Mouse (Mus musculus) hindbrain, embryonic 15.5 days (tissue): ENCODE measurements at regions not wholly inside any gene's neighbourhood (a gene's known extent, or its start where the extent isn't known, plus 50 kb on each side); places are given as distances from the start of the nearest gene placed in this dataset.

Experiments used
- ATAC-seq: fragments of 200-750 bp; cut with Nextera tagmentation; 2 replicates; pipeline ENCODE4 v1.8.0; 2017; ENCODE audit warnings: low read depth, moderate number of reproducible peaks, moderate TSS enrichment; ENCODE audit not compliant: low FRiP score
- H3K27ac ChIP-seq: fragments of 300-500 bp; sonication (generic); replicated peaks from 2 replicates; pipeline ENCODE4 v1.5.1; 2015; ENCODE audit warnings: mild to moderate bottlenecking, inconsistent platforms
- H3K27me3 ChIP-seq: fragments of 300-500 bp; sonication (generic); 2 replicates; pipeline ENCODE4 v1.6.1; 2015; ENCODE audit warnings: control low read depth, inconsistent platforms
- H3K36me3 ChIP-seq: fragments of 300-500 bp; sonication (generic); 2 replicates; pipeline ENCODE4 v1.6.1; 2015; ENCODE audit warnings: control low read depth, inconsistent platforms
- H3K4me1 ChIP-seq: fragments of 300-500 bp; sonication (generic); replicated peaks from 2 replicates; pipeline ENCODE4 v1.6.1; 2015; ENCODE audit warnings: control low read depth, inconsistent platforms
- H3K4me2 ChIP-seq: fragments of 300-500 bp; sonication (generic); 2 replicates; pipeline ENCODE4 v1.6.1; 2015; ENCODE audit warnings: moderate library complexity, mild to moderate bottlenecking, inconsistent platforms
- H3K4me3 ChIP-seq: fragments of 300-500 bp; sonication (generic); 2 replicates; pipeline ENCODE4 v1.5.1; 2015; ENCODE audit warnings: mild to moderate bottlenecking, inconsistent platforms
- H3K9ac ChIP-seq: fragments of 300-500 bp; sonication (generic); 2 replicates; pipeline ENCODE4 v1.6.1; 2015; ENCODE audit warnings: inconsistent platforms
- H3K9me3 ChIP-seq: fragments of 300-500 bp; sonication (generic); 2 replicates; pipeline ENCODE4 v1.6.1; 2016; ENCODE audit warnings: control low read depth, inconsistent platforms
- WGBS: fragments of 180-500 bp; shearing (Covaris S2); methylation state at CpG from one replicate; pipeline ENCODE4 v1.1.7; 2015; 5-methylcytosine and 5-hydroxymethylcytosine counted together

DNA sequence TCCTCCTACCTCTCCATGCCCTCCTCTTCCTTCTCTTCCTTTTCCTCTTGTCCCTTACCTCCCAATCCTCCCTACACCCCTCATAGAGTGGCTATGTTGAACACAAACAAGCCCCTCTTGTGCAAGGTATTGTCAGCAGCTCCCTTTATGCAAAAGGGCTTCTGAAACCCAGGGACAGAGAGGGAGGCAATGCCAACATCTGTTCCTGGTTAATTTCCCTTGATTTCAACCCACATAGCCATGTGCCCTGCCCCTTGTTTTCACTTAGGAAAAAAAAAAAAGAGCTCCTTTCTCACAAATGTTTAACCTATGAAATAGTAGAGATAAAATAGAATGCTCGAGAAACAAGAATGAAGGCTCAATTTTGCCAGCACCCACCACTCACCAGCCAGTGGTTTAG lies 333.5 kb downstream of the Bckdhb start:
- WGBS, result 87% methylated on average over 1 of the region's 1 CpGs
- Histone ChIP-seq H3K9ac (no peak overlapping the region), H3K36me3 (no peaks in the 10 kb centered on the region), H3K4me2 (no peak overlapping the region), H3K9me3 (no peaks in the 10 kb centered on the region), H3K27me3 (no peaks in the 10 kb centered on the region), H3K4me3 (no peak overlapping the region), H3K4me1 (peaks cover 1% of the 10 kb centered on the region; the same call in 1 of the 2 replicates), H3K27ac (no peak overlapping the region)
- no peak for ATAC-seq

DNA sequence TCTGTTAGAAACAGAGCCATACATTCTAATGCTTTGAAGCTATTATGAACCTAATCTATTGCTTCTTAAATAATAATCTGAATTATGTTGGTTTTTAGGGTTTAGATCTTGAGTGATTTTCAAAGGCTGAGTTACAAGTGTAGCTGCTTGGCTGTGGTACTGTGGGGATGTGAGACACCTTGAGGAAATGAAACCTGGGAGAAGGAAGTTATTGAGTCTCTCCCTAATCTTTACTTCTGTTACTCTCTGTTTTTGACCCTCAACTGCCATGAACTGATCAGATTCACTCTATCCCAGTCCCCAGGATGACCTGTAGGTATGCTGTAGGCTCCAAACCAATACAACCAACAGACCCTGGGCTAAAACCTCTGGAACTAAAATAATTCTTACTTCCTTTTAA lies 334.8 kb downstream of the Bckdhb start:
- Histone ChIP-seq H3K27me3 (no peaks in the 10 kb centered on the region), H3K4me1 (no peaks in the 10 kb centered on the region), H3K9ac (no peak overlapping the region), H3K4me3 (no peak overlapping the region), H3K27ac (no peak overlapping the region), H3K36me3 (no peaks in the 10 kb centered on the region), H3K4me2 (no peak overlapping the region), H3K9me3 (no peaks in the 10 kb centered on the region)
- ATAC-seq, result no peak

DNA sequence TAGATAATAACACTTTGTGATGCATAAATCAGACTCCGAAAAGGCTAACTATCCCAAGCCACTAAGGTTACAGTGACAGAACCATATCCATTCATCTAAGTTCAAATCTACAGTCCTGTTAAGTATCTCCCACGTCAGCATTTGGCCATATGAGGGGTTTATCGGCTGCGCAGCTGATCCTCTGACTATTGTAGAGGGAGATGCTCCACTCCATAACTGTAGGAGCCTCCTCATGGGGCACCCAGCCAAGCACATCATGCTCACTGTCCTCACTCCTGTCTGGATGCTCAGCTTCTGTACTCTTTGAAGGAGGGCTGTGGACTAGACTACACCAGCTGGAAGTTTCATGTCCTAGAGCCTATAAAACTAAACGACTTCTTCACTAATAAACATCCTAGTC lies 337.2 kb downstream of the Bckdhb start:
- Histone ChIP-seq H3K4me1 (no peaks in the 10 kb centered on the region), H3K4me2 (no peak overlapping the region), H3K4me3 (no peak overlapping the region), H3K9ac (no peak overlapping the region), H3K36me3 (no peaks in the 10 kb centered on the region), H3K27ac (no peak overlapping the region), H3K9me3 (no peaks in the 10 kb centered on the region), H3K27me3 (no peaks in the 10 kb centered on the region)
- WGBS, result 85% methylated on average over 5 of the region's 5 CpGs
- ATAC-seq, result no peak

DNA sequence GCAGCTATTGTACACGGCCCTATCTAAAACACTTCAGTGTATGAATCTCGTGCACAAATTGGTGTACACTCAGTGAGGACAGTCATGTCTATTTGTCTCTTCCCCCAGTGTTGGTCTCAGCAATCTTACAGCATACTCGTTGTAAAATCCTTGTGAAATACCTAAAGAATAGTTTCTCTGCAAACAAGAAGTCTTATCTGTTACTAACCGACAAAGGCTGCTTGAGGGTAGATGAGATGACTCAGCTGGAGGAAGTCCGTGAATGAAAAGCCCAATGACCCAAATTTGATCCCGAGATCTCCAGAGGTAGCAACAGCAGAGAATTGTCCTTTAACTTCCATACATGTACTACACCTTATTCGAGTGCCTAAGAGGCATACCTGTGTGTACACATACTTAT lies 342.0 kb downstream of the Bckdhb start:
- H3K9ac ChIP-seq, result no peak overlapping the region
- H3K9me3 ChIP-seq, result no peaks in the 10 kb centered on the region
- H3K27ac ChIP-seq, result no peak overlapping the region
- WGBS, result 80% methylated on average over 7 of the region's 7 CpGs
- no peak for ATAC-seq
- no peaks in the 10 kb centered on the region for H3K4me1 ChIP-seq
- H3K36me3 ChIP-seq, result no peaks in the 10 kb centered on the region
- no peak overlapping the region for H3K4me2 ChIP-seq
- H3K27me3 ChIP-seq, result no peaks in the 10 kb centered on the region
- no peak overlapping the region for H3K4me3 ChIP-seq

DNA sequence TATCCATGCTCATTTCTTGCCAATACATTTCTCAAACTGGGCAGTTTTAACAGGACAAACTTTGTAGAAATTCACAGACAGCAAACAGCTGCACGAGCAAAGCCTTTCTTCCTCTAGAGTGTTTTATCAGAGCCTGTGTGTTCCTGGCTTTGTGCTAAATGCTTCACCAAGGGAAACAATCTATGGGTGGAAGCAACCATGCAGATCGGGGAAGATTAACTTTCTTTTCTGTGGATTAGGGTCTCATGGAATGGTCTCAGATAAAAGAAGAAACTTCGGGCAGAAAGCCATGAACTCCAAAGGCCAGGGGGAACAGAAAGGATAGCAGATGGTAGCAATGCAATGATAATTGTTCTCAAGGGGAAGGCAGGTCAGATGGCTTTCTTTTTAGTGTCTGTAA lies 349.7 kb downstream of the Bckdhb start:
- Histone ChIP-seq H3K9me3 (no peaks in the 10 kb centered on the region), H3K27me3 (no peaks in the 10 kb centered on the region), H3K36me3 (no peaks in the 10 kb centered on the region), H3K27ac (no peak overlapping the region), H3K9ac (no peak overlapping the region), H3K4me2 (no peak overlapping the region), H3K4me1 (no peaks in the 10 kb centered on the region), H3K4me3 (no peak overlapping the region)
- ATAC-seq, result no peak
- 44% methylated on average over 3 of the region's 3 CpGs for WGBS

DNA sequence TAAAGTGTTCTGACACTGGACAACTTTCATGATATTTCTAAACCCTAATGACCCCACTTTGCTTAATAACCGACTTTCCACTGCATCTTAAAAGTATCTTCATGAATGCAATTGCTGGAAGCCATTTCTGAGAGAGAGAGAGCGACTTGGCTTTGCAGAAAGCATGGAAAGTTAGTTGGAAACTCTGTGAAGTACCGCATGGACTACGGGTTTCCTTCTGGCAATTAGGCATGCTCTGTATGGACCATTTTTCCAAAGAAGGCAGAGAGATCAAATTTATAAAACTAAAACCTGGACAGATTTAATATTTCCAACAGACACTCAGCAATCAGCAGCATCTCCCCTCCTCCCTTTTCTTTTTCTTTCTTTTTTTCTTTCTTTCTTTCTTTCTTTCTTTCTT lies 353.4 kb downstream of the Bckdhb start:
- Histone ChIP-seq H3K36me3 (no peaks in the 10 kb centered on the region), H3K27ac (no peak overlapping the region), H3K4me3 (no peak overlapping the region), H3K9ac (no peak overlapping the region), H3K9me3 (no peaks in the 10 kb centered on the region), H3K4me1 (no peaks in the 10 kb centered on the region), H3K4me2 (no peak overlapping the region), H3K27me3 (no peaks in the 10 kb centered on the region)
- WGBS, result 50% methylated on average over 4 of the region's 4 CpGs
- no peak for ATAC-seq

DNA sequence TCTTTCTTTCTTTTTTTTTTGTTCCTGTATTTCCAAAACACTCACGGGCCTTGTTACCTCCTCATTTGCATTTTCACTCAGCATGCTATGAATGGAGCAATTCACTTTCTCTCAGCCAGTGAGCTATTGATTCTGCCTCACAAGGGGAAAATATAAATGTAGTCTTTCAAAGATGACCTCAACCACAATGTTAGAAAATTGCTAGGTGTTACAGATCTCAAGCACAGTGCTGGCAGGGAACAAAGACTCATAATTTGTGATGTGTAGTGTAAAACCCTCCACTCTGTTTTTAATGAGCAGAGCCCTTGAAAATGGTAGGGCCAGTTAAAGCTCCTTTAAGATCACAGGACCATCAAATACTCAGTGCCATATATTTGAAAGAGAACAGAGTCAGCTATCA lies 353.8 kb downstream of the Bckdhb start:
- Histone ChIP-seq H3K36me3 (no peaks in the 10 kb centered on the region), H3K4me1 (no peaks in the 10 kb centered on the region), H3K9me3 (no peaks in the 10 kb centered on the region), H3K27ac (0 out of 2 replicates have a peak overlapping the region, but pooled peaks have one; percentile 18), H3K4me2 (no peak overlapping the region), H3K4me3 (no peak overlapping the region), H3K9ac (no peak overlapping the region), H3K27me3 (no peaks in the 10 kb centered on the region)
- no peak for ATAC-seq
- WGBS, result 6% methylated on average over 1 of the region's 1 CpGs

DNA sequence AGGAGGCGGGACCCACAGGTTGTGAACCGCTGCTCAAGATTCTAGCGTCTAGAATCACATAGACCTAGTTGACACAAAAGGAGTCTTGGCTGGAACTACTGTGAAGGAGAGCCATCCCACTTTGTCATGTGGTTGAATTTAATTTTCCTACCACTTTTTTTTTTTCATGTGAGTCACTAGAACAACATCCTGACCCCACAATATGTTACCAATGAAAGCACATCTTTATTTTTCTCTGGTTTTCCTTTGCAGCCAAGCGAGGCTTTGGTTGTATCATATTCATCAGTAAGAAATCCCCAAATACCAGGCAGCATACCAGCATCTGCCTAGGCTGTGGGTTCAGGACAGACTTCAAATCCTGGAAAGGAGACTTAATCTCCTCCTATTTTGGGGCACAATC lies 356.0 kb downstream of the Bckdhb start:
- H3K27me3 ChIP-seq, result no peaks in the 10 kb centered on the region
- H3K36me3 ChIP-seq, result no peaks in the 10 kb centered on the region
- ATAC-seq, result no peak
- H3K4me3 ChIP-seq, result no peak overlapping the region
- WGBS, result 93% methylated on average over 4 of the region's 4 CpGs
- no peak overlapping the region for H3K9ac ChIP-seq
- H3K4me2 ChIP-seq, result no peak overlapping the region
- H3K27ac ChIP-seq, result no peak overlapping the region
- no peaks in the 10 kb centered on the region for H3K9me3 ChIP-seq
- no peaks in the 10 kb centered on the region for H3K4me1 ChIP-seq

DNA sequence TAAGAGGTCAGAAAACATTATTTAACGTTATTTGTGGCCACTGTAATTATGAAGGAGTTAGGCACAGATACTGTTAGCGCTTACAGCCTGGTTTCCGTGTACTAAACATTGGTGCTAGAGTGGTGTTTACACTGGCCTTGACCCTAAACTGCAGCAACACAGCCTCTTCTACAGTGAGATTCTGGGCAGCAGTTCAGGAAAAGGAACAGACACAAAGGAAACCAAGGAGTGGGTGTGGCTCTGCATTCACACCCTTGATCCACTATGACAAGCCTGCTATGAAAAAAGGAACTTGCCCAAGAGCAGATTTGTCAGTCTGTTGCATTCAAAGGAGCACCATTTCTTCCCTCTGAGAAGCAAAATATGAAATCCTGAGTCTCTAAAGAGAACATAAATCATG lies 356.7 kb downstream of the Bckdhb start:
- Histone ChIP-seq H3K27ac (no peak overlapping the region), H3K36me3 (no peaks in the 10 kb centered on the region), H3K4me3 (no peak overlapping the region), H3K4me1 (no peaks in the 10 kb centered on the region), H3K9ac (no peak overlapping the region), H3K27me3 (no peaks in the 10 kb centered on the region), H3K4me2 (no peak overlapping the region), H3K9me3 (no peaks in the 10 kb centered on the region)
- peak; percentile 70; the same call in 1 of the 2 replicates for ATAC-seq
- WGBS, result 46% methylated on average over 3 of the region's 3 CpGs

DNA sequence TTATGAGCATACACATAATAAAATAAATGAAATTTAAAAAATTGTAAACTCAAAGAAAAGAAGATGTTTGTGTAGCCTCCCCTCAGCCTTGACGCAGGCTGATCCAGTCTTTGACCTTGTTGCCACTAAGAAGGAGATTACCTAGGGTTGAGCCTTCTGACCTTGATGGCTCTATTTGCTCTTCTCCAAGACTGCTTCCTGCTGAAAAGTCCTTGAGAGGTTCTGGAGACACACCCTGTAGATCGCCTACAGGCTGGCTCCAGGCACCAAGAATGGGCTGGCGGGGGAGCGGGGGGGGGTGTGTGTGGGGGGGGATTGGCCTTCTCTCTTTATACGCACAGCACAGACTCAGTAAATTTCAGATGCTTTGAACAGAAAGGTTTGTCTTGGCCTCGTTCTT lies 358.4 kb downstream of the Bckdhb start:
- H3K4me2 ChIP-seq, result no peak overlapping the region
- H3K27me3 ChIP-seq, result no peaks in the 10 kb centered on the region
- ATAC-seq, result no peak
- H3K9me3 ChIP-seq, result no peaks in the 10 kb centered on the region
- H3K27ac ChIP-seq, result no peak overlapping the region
- H3K4me3 ChIP-seq, result no peak overlapping the region
- H3K9ac ChIP-seq, result no peak overlapping the region
- no peaks in the 10 kb centered on the region for H3K36me3 ChIP-seq
- WGBS, result 80% methylated on average over 6 of the region's 6 CpGs
- no peaks in the 10 kb centered on the region for H3K4me1 ChIP-seq

DNA sequence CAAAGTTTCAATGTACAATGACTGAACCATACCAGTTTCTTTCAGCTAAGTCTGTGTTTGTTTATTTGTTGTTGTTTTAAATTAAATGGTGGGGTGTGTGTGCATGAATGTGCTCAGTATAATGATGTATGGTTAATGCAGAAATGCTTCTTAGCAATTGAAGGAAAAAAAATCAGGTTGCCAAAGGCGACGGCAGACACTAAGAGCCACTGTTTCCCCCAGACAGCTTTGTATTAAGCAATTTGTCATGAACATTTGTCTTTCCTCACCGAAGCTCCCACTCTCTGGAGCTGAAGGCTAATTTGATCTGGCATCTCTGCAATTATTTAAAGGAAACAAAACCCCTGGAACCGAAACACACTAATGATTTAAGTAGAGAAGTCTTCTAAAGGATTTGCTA lies 360.7 kb downstream of the Bckdhb start:
- Histone ChIP-seq H3K9me3 (no peaks in the 10 kb centered on the region), H3K27ac (no peak overlapping the region), H3K4me1 (no peaks in the 10 kb centered on the region), H3K27me3 (no peaks in the 10 kb centered on the region), H3K36me3 (no peaks in the 10 kb centered on the region), H3K9ac (no peak overlapping the region), H3K4me2 (no peak overlapping the region), H3K4me3 (no peak overlapping the region)
- WGBS, result 18% methylated on average over 4 of the region's 4 CpGs
- ATAC-seq, result peak; percentile 51; the same call in 1 of the 2 replicates

DNA sequence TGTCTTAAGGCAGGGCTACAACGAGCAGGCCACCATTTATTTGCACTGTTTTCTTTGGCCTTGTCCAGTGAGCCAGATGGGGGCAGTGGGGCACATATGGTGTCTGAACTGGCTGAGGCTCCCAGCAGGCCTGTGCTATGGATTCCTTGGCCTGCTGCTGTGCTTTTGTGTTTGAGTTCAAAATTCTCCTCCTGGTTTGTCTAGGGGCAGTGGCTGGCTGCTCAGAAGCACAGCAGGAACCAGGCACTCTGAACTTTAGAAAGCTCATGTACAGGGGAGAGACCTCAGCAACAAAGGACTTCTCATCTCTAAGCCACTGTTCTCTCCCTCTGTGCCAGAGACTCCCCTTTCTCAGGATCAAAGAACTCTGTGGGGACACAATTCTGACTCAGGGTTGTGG lies 370.9 kb downstream of the Bckdhb start:
- Histone ChIP-seq H3K9ac (no peak overlapping the region), H3K4me3 (no peak overlapping the region), H3K4me1 (no peaks in the 10 kb centered on the region), H3K4me2 (no peak overlapping the region), H3K9me3 (no peaks in the 10 kb centered on the region), H3K27me3 (no peaks in the 10 kb centered on the region), H3K27ac (no peak overlapping the region), H3K36me3 (no peaks in the 10 kb centered on the region)
- ATAC-seq, result no peak
- WGBS, result 30% methylated on average over 1 of the region's 1 CpGs

DNA sequence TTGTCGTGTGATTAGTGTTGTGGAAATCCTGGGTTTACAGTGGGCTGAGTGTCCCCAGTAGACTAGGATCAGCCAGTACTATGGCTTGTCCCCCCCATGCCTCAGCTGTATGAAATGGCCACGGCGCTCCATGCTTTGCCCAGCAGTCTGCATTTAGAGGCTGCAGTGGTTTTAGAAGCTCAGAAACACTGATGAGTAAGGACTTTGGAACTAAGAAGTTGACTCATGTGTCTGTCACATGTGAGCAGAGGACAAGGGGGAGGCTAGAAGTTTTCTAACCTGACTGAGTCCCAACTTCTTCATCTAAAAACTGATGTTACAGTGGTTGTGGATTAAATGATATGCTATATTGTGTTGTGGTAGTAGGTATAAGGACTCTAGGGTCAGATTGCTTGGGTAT lies 371.5 kb downstream of the Bckdhb start:
- 80% methylated on average over 3 of the region's 3 CpGs for WGBS
- no peak overlapping the region for H3K27ac ChIP-seq
- H3K4me1 ChIP-seq, result no peaks in the 10 kb centered on the region
- ATAC-seq, result no peak
- no peaks in the 10 kb centered on the region for H3K27me3 ChIP-seq
- no peaks in the 10 kb centered on the region for H3K36me3 ChIP-seq
- H3K4me2 ChIP-seq, result no peak overlapping the region
- no peaks in the 10 kb centered on the region for H3K9me3 ChIP-seq
- H3K4me3 ChIP-seq, result no peak overlapping the region
- no peak overlapping the region for H3K9ac ChIP-seq
